Mouse (Mus musculus) small intestine, adult 2 months (tissue): ENCODE data around the gene Smarcc2.

Experiments
- CTCF ChIP-seq: fragments of 200-500 bp; IDR thresholded peaks from 2 replicates; pipeline ENCODE4 v1.5.1; 2012; ENCODE audit warnings: low read depth, mild to moderate bottlenecking, control low read depth, inconsistent platforms, low read length, moderate library complexity, mixed read lengths; ENCODE audit not compliant: insufficient replicate concordance, insufficient read length; ENCODE audit errors: extremely low read depth
- POLR2A ChIP-seq: fragments of 200-500 bp; IDR thresholded peaks from 2 replicates; pipeline ENCODE4 v1.6.1; 2012; ENCODE audit warnings: low read depth, mild to moderate bottlenecking, control low read depth, inconsistent platforms, low read length, moderate library complexity

GRCm38 (mm10) chr10:128511189-128511588 lies 52.1 kb downstream of the Smarcc2 start:
- TF ChIP-seq CTCF: no peak
- no peak for TF ChIP-seq POLR2A
